Mouse (Mus musculus) limb, embryonic 12.5 days (tissue): ENCODE data around the gene Atcay. TPM values are rescaled to one million over a fixed set of nuclear protein-coding genes. Genes with fewer than 3 reads are reported as not detected.

Experiments
- ATAC-seq: fragments of 200-750 bp; cut with Nextera tagmentation; 2 replicates; pipeline ENCODE4 v1.8.0; 2017; ENCODE audit warnings: low read depth, moderate TSS enrichment; ENCODE audit not compliant: insufficient number of reproducible peaks, insufficient read depth, low FRiP score, low TSS enrichment
- H3K27ac ChIP-seq: fragments of 300-500 bp; sonication (generic); 2 replicates; pipeline ENCODE4 v1.5.1; 2016; ENCODE audit warnings: mild to moderate bottlenecking, moderate library complexity
- H3K27me3 ChIP-seq: fragments of 300-500 bp; sonication (generic); 2 replicates; pipeline ENCODE4 v1.6.1; 2016; ENCODE audit warnings: mild to moderate bottlenecking, moderate library complexity
- H3K36me3 ChIP-seq: fragments of 300-500 bp; sonication (generic); 2 replicates; pipeline ENCODE4 v1.6.1; 2016; ENCODE audit warnings: mild to moderate bottlenecking, moderate library complexity
- H3K4me1 ChIP-seq: fragments of 300-500 bp; sonication (generic); replicated peaks from 2 replicates; pipeline ENCODE4 v1.6.1; 2016
- H3K4me2 ChIP-seq: fragments of 300-500 bp; sonication (generic); 2 replicates; pipeline ENCODE4 v1.6.1; 2016; ENCODE audit warnings: mild to moderate bottlenecking, moderate library complexity
- H3K4me3 ChIP-seq: fragments of 300-500 bp; sonication (generic); replicated peaks from 2 replicates; pipeline ENCODE4 v1.5.1; 2016; ENCODE audit warnings: mild to moderate bottlenecking
- H3K9ac ChIP-seq: fragments of 300-500 bp; sonication (generic); replicated peaks from 2 replicates; pipeline ENCODE4 v1.6.1; 2016; ENCODE audit warnings: mild to moderate bottlenecking, moderate library complexity
- H3K9me3 ChIP-seq: fragments of 300-500 bp; sonication (generic); 2 replicates; pipeline ENCODE4 v1.6.1; 2016; ENCODE audit warnings: mild to moderate bottlenecking, moderate library complexity
- WGBS: fragments of 180-500 bp; shearing (Covaris S2); methylation state at CpG from one replicate; pipeline ENCODE4 v1.1.7; 2016; 5-methylcytosine and 5-hydroxymethylcytosine counted together
- polyA plus RNA-seq: library from polyadenylated mRNA; unstranded; fragments of >200 nt; fragmentation: Nextera tagmentation; extraction: Ambion mirVana; gene quantifications from 2 replicates; pipeline ENCODE4 v1.2.1, GENCODE M21; 2016

Atcay gene
- polyA plus RNA-seq, 1 experiment from 2014 or later = 0.43 TPM

DNA sequence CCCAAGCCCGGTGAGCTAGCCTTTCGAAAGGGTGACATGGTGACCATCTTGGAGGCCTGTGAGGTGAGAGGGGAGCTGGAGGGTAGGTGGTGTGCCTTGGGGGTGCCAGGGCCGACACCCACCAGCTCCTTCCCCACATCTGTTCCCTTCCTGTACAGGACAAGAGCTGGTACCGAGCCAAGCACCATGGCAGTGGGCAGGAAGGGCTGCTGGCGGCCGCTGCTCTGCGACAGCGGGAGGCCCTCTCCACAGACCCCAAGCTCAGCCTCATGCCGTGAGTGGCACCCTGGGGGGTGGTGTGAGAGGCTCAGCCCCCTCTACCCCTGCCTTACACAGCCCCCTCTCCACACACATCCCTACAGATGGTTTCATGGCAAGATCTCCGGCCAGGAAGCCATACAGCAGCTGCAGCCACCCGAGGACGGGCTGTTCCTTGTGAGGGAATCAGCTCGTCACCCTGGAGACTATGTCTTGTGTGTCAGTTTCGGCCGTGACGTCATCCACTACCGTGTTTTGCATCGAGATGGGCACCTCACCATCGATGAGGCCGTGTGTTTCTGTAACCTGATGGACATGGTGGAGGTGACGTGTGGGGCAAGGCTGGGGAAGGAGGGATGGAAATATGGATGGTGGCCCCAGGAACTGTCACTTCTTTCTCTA, 28.7 kb upstream of the Atcay start:
- Histone ChIP-seq H3K4me3 (no peak overlapping the region), H3K4me1 (peaks cover 16% of the 10 kb centered on the region), H3K9me3 (peaks cover 8% of the 10 kb centered on the region; the same call in 1 of the 2 replicates), H3K4me2 (no peak overlapping the region), H3K27me3 (peaks cover 66% of the 10 kb centered on the region), H3K36me3 (peaks cover 35% of the 10 kb centered on the region), H3K9ac (no peak overlapping the region; the same call in 1 of the 2 replicates), H3K27ac (no peak overlapping the region)
- ATAC-seq = no peak
- 39% methylated on average over 21 of the region's 21 CpGs for WGBS

DNA sequence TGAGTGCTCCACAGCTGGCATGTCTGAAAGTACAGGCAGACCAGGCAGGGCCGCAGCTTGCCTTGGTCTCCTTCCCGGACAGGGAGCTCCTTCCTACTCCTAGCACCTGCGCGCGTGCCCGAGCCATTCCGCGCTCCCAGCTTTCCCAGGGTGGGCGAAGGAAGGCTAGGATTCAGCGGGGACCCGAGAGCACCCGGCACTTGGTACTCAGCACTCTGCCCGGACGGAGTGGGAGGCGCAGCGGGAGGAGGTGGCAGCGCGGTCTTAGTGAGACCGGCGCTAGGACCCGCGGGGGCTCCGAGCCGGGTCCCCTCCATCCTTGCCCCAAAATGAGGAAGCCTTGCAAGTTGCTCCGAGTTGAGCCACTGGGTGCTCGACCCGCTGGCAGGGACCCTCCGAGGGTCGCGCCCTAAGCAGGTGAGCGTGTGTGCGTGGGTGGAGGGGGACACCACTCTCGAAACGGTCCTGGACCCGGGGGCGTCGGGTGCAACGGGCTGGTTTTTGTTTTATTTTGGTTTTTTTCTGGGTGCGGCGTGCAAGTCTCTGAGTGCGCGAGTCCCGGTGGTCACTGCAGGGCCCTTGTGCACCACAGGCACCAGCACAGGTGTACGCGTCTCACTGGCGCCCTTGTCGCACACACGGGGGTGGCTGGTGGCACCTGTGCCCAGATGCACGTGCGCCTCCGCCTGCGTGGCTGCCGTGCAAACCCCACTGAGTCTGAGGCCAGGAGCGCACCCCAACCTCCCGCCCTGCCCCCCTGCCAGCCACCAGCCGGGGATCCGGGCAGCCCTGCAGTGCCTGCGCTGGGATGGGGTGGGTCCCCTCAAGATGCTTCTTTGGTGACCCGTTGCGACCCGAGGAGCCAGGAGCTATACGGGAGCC, 26.8 kb upstream of the Atcay start:
- peak overlapping the region; percentile 50 for H3K4me3 ChIP-seq
- H3K4me2 ChIP-seq = peak overlapping the region; percentile 74
- peaks cover 85% of the 10 kb centered on the region for H3K27me3 ChIP-seq
- H3K4me1 ChIP-seq = peaks cover 24% of the 10 kb centered on the region
- ATAC-seq = no peak
- peak overlapping the region; percentile 55 for H3K9ac ChIP-seq
- H3K36me3 ChIP-seq = peaks cover 15% of the 10 kb centered on the region
- peaks cover 8% of the 10 kb centered on the region; the same call in 1 of the 2 replicates for H3K9me3 ChIP-seq
- H3K27ac ChIP-seq = no peak overlapping the region
- 2% methylated on average over 62 of the region's 62 CpGs for WGBS

DNA sequence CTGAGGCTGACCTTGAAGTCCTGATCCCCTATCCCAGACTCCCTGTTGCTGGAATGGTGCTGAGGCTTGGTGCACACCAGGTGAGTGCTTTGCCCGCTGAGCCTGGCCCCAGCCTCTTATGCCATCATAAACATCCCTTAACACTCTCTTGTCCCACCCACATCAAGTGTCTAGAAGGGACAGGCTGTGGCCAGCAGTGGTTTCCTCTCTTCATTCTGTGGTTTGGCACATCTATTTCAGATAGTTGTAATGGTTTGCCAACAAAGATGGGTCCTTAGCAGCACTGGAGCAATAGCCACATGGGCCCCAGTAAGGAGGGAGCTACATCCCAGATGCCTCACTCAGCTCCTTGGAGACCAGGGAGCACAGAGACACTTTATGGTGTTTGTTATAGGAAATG, 24.3 kb upstream of the Atcay start:
- Histone ChIP-seq H3K9ac (no peak overlapping the region), H3K4me3 (no peak overlapping the region), H3K27me3 (peaks cover 94% of the 10 kb centered on the region), H3K27ac (no peak overlapping the region), H3K36me3 (no peaks in the 10 kb centered on the region), H3K9me3 (no peaks in the 10 kb centered on the region; the same call in 1 of the 2 replicates), H3K4me1 (peaks cover 27% of the 10 kb centered on the region), H3K4me2 (no peak overlapping the region)
- 71% methylated on average over 1 of the region's 1 CpGs for WGBS
- ATAC-seq = no peak

DNA sequence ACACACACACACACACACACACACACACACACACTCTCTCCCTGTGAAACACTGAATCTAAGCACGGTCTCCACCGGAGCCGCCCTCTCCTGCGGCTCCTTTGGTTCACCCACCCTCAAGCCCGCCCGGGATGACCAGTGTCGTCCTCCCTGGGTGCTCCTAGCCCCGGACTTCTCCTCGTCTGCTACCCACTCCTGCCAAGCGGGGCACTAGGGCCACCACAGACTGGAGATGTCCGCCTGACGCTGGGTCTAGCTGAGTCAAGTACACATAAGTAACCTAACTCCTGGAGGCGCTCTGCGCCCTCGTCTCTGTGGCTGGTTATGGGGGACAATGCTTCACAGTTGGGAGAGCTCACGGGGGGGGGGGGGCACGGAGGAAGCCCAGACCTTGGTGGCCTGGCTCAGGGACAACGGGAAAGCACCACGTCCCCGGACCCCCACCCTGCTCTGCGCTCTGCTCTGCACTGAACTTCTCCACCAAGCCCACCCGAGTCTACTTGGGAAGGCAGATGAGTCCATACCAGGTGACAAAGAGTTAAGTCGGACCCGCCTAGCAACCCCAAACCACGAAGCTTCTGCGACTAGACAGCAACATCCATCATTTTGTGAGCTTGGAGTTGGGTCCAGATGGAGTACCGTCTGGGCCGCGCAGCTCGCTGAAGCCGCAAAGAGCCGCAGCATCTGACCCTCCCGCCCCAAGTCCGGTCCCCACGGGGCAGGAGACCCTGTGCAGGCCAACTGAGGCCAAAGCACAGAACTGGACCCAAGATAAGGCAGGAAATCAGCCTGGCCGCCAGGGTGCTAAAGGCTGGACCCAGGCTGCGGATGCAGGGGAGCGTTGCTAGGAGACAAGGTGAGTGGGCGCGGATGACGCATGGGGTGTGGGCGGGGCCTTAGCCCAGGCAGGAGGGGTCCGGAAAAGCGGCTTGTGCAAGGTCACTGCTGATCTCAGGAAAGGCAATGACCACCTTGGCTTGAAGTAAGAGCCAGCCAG, 22.1 kb upstream of the Atcay start, which contains the start of gene Matk:
Matk (plus strand) TSS at position 512 of the 996 bp plus-strand sequence.
- Histone ChIP-seq H3K9me3 (no peaks in the 10 kb centered on the region; the same call in 1 of the 2 replicates), H3K27ac (no peak within 1 kb of the TSS), H3K9ac (no peak within 1 kb of the TSS), H3K4me3 (peak within 1 kb of the TSS; percentile 32), H3K27me3 (peaks cover 76% of the 10 kb centered on the region), H3K4me1 (peaks cover 16% of the 10 kb centered on the region), H3K36me3 (no peaks in the 10 kb centered on the region), H3K4me2 (peak within 1 kb of the TSS; percentile 54)
- ATAC-seq = no peak
- WGBS = 11% methylated on average over 44 of the region's 44 CpGs

DNA sequence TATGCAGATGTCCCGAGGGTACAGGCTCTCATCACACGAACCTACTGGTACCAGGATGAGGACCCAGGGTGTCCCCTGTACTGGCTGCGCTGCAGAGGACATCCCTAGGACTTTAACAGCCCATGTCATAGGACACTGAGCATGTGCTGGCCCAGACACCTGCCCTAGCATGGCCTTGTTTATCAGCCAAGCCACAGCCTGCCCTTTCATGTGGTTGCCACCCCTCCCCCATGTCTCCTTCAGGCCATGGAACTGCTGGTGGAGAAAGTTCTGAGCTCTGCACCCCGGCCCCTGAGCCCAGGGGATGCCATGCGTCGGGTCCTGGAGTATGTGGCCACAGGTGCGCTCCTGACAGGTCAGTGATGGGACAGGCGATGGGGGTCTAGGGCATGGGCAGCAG, 18.8 kb upstream of the Atcay start:
- H3K27me3 ChIP-seq = peaks cover 48% of the 10 kb centered on the region
- H3K4me2 ChIP-seq = no peak overlapping the region
- ATAC-seq = no peak
- H3K4me3 ChIP-seq = no peak overlapping the region
- peaks cover 17% of the 10 kb centered on the region for H3K4me1 ChIP-seq
- no peaks in the 10 kb centered on the region for H3K9me3 ChIP-seq
- H3K36me3 ChIP-seq = no peaks in the 10 kb centered on the region
- H3K27ac ChIP-seq = no peak overlapping the region
- 81% methylated on average over 8 of the region's 8 CpGs for WGBS
- no peak overlapping the region for H3K9ac ChIP-seq

DNA sequence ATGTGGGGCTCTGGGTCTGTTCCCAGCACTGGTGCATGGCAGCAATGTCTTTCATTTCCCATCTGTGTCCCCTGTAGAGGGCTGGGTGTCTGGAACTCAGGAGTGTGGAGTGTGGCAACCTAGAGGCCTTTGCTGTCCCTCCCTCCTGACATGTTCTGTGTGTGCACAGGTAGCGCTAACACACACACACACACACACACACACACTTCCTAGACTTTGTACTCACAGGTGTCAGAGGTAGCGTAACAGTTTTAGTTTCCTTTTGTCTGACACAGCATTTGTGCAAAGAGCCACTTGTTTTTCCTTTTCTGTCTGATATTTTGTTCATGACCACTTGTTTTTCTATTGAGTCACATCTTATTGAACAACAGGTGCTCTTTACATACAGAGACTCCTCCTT, 17.2 kb upstream of the Atcay start:
- no peak overlapping the region for H3K4me2 ChIP-seq
- peaks cover 14% of the 10 kb centered on the region for H3K4me1 ChIP-seq
- H3K27ac ChIP-seq = no peak overlapping the region
- no peak for ATAC-seq
- WGBS = 96% methylated on average over 2 of the region's 2 CpGs
- no peaks in the 10 kb centered on the region for H3K36me3 ChIP-seq
- peaks cover 48% of the 10 kb centered on the region for H3K27me3 ChIP-seq
- no peak overlapping the region for H3K4me3 ChIP-seq
- H3K9ac ChIP-seq = no peak overlapping the region
- H3K9me3 ChIP-seq = no peaks in the 10 kb centered on the region

DNA sequence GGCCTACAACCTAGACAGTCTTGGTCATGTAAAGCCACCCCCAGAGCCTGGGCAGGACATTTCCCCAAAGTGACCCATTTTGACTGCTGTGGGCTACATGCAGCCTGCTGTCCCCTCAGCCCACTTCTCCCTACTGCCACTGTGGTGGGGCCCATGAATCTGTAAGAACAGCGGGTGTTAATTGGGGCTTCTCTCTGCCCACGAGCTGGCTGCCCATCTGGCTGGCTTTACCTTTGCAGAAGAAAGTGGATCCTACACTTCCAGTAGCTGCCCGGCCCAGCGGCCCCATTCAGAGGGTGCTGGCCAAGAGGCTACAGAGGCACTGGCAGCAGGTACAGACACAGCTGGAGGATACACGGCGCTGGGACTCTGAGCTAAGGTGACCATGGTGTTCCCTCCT, 14.5 kb upstream of the Atcay start:
- Histone ChIP-seq H3K9me3 (no peaks in the 10 kb centered on the region), H3K4me2 (no peak overlapping the region), H3K27me3 (peaks cover 50% of the 10 kb centered on the region), H3K4me1 (peaks cover 10% of the 10 kb centered on the region; the same call in 1 of the 2 replicates), H3K36me3 (no peaks in the 10 kb centered on the region), H3K4me3 (no peak overlapping the region), H3K27ac (no peak overlapping the region), H3K9ac (no peak overlapping the region)
- no peak for ATAC-seq
- WGBS = 90% methylated on average over 6 of the region's 6 CpGs

DNA sequence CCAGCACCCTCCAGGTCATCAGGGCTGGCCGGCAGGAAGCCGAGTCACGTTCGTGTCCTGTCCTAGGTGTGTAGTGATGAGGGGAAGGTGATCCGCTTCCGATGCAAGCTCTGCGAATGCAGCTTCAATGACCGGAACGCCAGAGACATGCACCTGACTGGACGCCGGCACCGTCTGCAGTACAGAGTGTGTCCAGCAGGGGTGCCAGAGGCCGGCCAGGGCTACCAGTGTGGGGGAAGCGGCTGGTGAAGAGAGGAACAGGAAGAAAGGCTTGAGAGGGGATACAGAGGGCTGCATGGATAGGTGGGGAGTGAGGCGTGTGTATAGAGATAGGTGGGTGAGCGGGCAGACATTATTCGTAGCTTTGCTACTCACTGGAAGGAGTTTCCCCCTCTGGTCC, 14.0 kb upstream of the Atcay start:
- peaks cover 55% of the 10 kb centered on the region for H3K27me3 ChIP-seq

DNA sequence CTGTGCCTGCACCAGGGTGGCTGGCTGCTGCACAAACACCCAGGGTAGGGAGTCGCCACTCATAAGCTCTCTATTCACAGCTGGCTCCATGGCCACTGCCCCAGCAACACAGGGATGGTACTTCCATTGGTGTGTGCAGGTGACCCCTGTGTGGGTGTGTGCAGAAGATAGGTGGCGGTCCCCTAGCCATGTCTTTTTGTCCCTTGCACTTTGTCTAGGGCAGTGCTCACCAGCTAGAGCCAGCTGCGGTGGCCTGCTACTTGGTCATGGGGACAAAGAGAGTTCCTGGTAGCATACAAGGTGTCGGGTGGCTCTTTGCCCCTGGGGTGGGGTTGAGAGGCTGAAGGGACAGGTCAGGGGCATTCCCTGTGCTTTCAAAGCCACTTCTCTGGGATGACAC, 13.5 kb upstream of the Atcay start:
- WGBS = 62% methylated on average over 4 of the region's 4 CpGs
- Histone ChIP-seq H3K27ac (no peak overlapping the region), H3K27me3 (peaks cover 56% of the 10 kb centered on the region), H3K9ac (no peak overlapping the region), H3K9me3 (no peaks in the 10 kb centered on the region), H3K4me3 (no peak overlapping the region), H3K36me3 (no peaks in the 10 kb centered on the region), H3K4me2 (no peak overlapping the region), H3K4me1 (peaks cover 20% of the 10 kb centered on the region; the same call in 1 of the 2 replicates)
- no peak for ATAC-seq

More for the DNA sequence above, 14.0 kb upstream of the Atcay start:
- Histone ChIP-seq H3K4me2 (no peak overlapping the region), H3K4me1 (peaks cover 16% of the 10 kb centered on the region; the same call in 1 of the 2 replicates), H3K27ac (no peak overlapping the region), H3K4me3 (no peak overlapping the region), H3K9me3 (no peaks in the 10 kb centered on the region), H3K9ac (no peak overlapping the region), H3K36me3 (no peaks in the 10 kb centered on the region)
- ATAC-seq = peak; percentile 11
- WGBS = 11% methylated on average over 17 of the region's 17 CpGs

DNA sequence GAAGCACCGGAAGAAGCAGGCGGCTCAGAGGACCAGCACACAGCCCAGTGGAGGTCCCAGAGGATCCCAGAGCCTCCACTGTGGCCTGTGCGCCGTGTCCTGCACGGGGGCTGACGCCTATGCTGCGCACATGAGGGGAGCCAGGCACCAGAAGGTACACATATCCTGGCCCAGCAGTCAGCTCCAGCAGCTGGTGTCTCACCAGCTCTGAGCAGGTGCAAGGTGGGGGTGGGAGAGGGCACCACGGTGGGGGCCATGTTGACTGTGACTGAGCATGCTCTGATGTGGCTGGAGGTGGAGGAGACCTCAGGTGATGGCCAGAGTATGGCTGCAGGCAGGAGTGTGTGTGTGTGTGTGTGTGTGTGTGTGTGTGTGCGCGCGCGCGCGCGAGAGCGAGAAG, 11.4 kb upstream of the Atcay start:
- Histone ChIP-seq H3K4me2 (no peak overlapping the region), H3K36me3 (no peaks in the 10 kb centered on the region), H3K27me3 (peaks cover 76% of the 10 kb centered on the region), H3K9me3 (no peaks in the 10 kb centered on the region), H3K4me3 (no peak overlapping the region), H3K27ac (no peak overlapping the region), H3K9ac (no peak overlapping the region), H3K4me1 (peaks cover 21% of the 10 kb centered on the region; the same call in 1 of the 2 replicates)
- 90% methylated on average over 16 of the region's 16 CpGs for WGBS
- no peak for ATAC-seq
